Mouse (Mus musculus) kidney, embryonic 14.5 days (tissue): ENCODE measurements at regions not wholly inside any gene's neighbourhood (a gene's known extent, or its start where the extent isn't known, plus 50 kb on each side); places are given as distances from the start of the nearest gene placed in this dataset.

ENCODE experiments used
- ATAC-seq: fragments of 200-750 bp; cut with Nextera tagmentation; 2 replicates; pipeline ENCODE4 v1.8.0; 2017; ENCODE audit warnings: moderate number of reproducible peaks, mild to moderate bottlenecking, moderate TSS enrichment, moderate library complexity; ENCODE audit not compliant: low FRiP score, low TSS enrichment
- H3K27ac ChIP-seq: fragments of 300-500 bp; sonication (generic); 2 replicates; pipeline ENCODE4 v1.5.1; 2014; ENCODE audit warnings: low read depth, mild to moderate bottlenecking, low read length, moderate library complexity, mixed read lengths
- H3K27me3 ChIP-seq: fragments of 300-500 bp; sonication (generic); 2 replicates; pipeline ENCODE4 v1.6.1; 2014; ENCODE audit warnings: mild to moderate bottlenecking, low read length; ENCODE audit not compliant: control insufficient read depth, insufficient read depth
- H3K36me3 ChIP-seq: fragments of 300-500 bp; sonication (generic); 2 replicates; pipeline ENCODE4 v1.6.1; 2014; ENCODE audit warnings: low read length, mixed read lengths; ENCODE audit not compliant: control insufficient read depth, insufficient read depth
- H3K4me1 ChIP-seq: fragments of 300-500 bp; sonication (generic); 2 replicates; pipeline ENCODE4 v1.6.1; 2014; ENCODE audit warnings: low read length, mixed read lengths; ENCODE audit not compliant: control insufficient read depth, insufficient read depth
- H3K4me2 ChIP-seq: fragments of 300-500 bp; sonication (generic); replicated peaks from 2 replicates; pipeline ENCODE4 v1.6.1; 2014; ENCODE audit warnings: low read depth, mild to moderate bottlenecking, low read length
- H3K4me3 ChIP-seq: fragments of 300-500 bp; sonication (generic); 2 replicates; pipeline ENCODE4 v1.5.1; 2014; ENCODE audit warnings: mild to moderate bottlenecking, low read length
- H3K9ac ChIP-seq: fragments of 300-500 bp; sonication (generic); 2 replicates; pipeline ENCODE4 v1.6.1; 2014; ENCODE audit warnings: low read depth, mild to moderate bottlenecking, low read length, moderate library complexity
- H3K9me3 ChIP-seq: fragments of 300-500 bp; sonication (generic); 2 replicates; pipeline ENCODE4 v1.6.1; 2016; ENCODE audit warnings: low read length; ENCODE audit not compliant: control insufficient read depth
- WGBS: fragments of 180-500 bp; shearing (Covaris S2); extraction: QIAGEN DNeasy Blood & Tissue Kit; methylation state at CpG from one replicate; pipeline ENCODE4 v1.1.7; 2014; 5-methylcytosine and 5-hydroxymethylcytosine counted together

- no peak overlapping the region for H3K4me2 ChIP-seq
- no peaks in the 10 kb centered on the region; the same call in 1 of the 2 replicates for H3K27me3 ChIP-seq
- 84% methylated on average over 2 of the region's 2 CpGs for WGBS
- no peaks in the 10 kb centered on the region for H3K36me3 ChIP-seq
- H3K4me1 ChIP-seq, result no peaks in the 10 kb centered on the region
- no peak overlapping the region for H3K4me3 ChIP-seq
- no peak overlapping the region for H3K27ac ChIP-seq
- H3K9me3 ChIP-seq, result no peaks in the 10 kb centered on the region
- ATAC-seq, result no peak
- H3K9ac ChIP-seq, result no peak overlapping the region
These were observed 76.3 kb upstream of the Glrp1 start for GRCm38 (mm10) chr1:88586128-88586527.

GRCm38 (mm10) chr1:88584515-88585033 is 74.7 kb upstream of the Glrp1 start:
- no peak for ATAC-seq

DNA sequence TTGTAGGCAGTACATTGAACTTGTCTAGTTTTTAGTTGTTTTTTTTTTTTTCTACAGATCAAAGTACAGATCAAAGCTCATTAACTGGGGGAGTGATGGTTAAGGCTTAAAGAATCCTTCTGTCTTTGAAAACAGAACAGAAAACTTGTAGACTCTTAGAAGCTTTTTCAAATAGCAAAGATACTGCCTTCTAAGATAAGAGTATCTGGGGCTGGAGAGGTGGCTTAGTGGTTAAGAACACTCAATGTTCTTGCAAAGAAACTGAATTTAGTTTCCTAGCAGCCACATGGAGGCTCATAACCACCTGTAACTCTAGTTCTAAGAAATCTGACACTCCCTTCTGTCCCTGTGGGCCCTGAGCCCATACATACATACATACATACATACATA is 68.4 kb upstream of the Glrp1 start:
- Histone ChIP-seq H3K4me1 (peaks cover 2% of the 10 kb centered on the region; the same call in 1 of the 2 replicates), H3K9ac (no peak overlapping the region), H3K27ac (no peak overlapping the region), H3K27me3 (no peaks in the 10 kb centered on the region; the same call in 1 of the 2 replicates), H3K4me3 (no peak overlapping the region), H3K36me3 (no peaks in the 10 kb centered on the region), H3K9me3 (no peaks in the 10 kb centered on the region), H3K4me2 (no peak overlapping the region)
- ATAC-seq, result no peak

More at GRCm38 (mm10) chr1:88584515-88585033, 74.7 kb upstream of the Glrp1 start:
- Histone ChIP-seq H3K4me1 (no peaks in the 10 kb centered on the region), H3K9me3 (no peaks in the 10 kb centered on the region), H3K27me3 (no peaks in the 10 kb centered on the region; the same call in 1 of the 2 replicates), H3K4me3 (no peak overlapping the region), H3K4me2 (no peak overlapping the region), H3K9ac (no peak overlapping the region), H3K27ac (no peak overlapping the region), H3K36me3 (no peaks in the 10 kb centered on the region)
- 73% methylated on average over 5 of the region's 5 CpGs for WGBS

GRCm38 (mm10) chr1:88577498-88578230 is 67.8 kb upstream of the Glrp1 start:
- Histone ChIP-seq H3K4me2 (no peak overlapping the region), H3K4me3 (no peak overlapping the region), H3K9ac (no peak overlapping the region), H3K9me3 (no peaks in the 10 kb centered on the region), H3K27ac (no peak overlapping the region), H3K36me3 (no peaks in the 10 kb centered on the region), H3K27me3 (no peaks in the 10 kb centered on the region; the same call in 1 of the 2 replicates), H3K4me1 (peaks cover 2% of the 10 kb centered on the region; the same call in 1 of the 2 replicates)
- no peak for ATAC-seq
- WGBS, result 35% methylated on average over 12 of the region's 12 CpGs

DNA sequence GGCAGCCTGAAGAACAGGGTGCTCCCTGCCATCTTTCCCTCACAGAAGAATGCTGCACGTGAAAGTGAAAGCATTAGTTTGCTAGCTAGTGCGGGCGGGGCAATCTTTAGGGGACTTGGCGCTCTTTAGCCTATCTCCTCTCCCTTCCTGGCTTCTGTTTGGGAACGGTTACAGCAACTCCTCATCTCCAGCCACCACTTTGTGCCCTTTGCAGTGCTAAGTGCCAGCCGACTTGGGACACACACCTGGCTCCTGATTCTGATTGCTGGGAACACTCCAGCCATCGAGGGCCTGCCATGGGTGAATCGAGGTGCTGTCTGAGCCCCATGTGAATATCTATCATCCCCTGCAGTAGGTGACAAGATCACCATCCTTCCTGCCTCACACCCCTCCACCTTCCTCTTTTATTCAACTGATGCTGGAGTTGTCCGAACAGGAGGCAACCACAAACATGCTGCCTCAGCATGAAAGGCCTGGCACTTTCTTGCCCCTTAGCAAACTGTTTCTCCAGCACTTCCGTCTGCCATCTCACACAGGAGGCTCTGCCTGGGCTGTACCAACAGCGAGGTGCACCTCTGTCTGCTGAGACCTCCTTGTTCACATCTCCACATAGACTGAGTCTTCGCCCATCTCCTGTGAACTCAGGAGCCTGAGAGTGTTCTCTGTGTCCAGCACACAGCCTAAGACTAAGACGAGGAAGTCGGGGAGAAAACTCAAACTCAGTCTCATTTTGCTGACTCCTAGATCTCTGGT is 66.2 kb upstream of the Glrp1 start:
- WGBS, result 78% methylated on average over 14 of the region's 14 CpGs
- Histone ChIP-seq H3K9me3 (no peaks in the 10 kb centered on the region), H3K9ac (no peak overlapping the region), H3K27ac (no peak overlapping the region), H3K4me1 (peaks cover 2% of the 10 kb centered on the region; the same call in 1 of the 2 replicates), H3K4me3 (no peak overlapping the region), H3K4me2 (no peak overlapping the region), H3K27me3 (no peaks in the 10 kb centered on the region), H3K36me3 (no peaks in the 10 kb centered on the region)
- ATAC-seq, result no peak

DNA sequence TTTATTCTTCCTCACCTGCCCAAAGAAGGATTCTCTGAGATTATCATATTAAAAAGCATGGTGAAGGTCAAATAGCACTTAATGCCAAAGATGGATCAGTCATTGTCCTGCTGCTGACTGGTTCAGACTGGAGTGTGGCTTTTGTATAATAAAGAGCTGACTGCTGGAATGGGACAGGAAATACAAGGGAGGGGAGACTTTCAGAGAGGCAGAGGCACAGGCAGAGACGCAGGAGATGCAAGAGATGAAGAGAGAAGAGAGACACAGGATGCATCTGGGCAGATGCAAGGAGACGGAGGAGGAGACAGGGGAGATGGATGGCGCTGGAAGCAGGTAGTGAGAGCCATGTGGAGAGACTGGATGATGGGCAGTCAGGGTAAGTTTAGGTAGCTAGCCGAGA is 65.4 kb upstream of the Glrp1 start:
- WGBS, result 68% methylated on average over 4 of the region's 4 CpGs
- Histone ChIP-seq H3K4me1 (peaks cover 2% of the 10 kb centered on the region; the same call in 1 of the 2 replicates), H3K4me3 (no peak overlapping the region), H3K4me2 (no peak overlapping the region), H3K27ac (no peak overlapping the region), H3K36me3 (no peaks in the 10 kb centered on the region), H3K27me3 (no peaks in the 10 kb centered on the region), H3K9ac (no peak overlapping the region), H3K9me3 (no peaks in the 10 kb centered on the region)
- no peak for ATAC-seq

DNA sequence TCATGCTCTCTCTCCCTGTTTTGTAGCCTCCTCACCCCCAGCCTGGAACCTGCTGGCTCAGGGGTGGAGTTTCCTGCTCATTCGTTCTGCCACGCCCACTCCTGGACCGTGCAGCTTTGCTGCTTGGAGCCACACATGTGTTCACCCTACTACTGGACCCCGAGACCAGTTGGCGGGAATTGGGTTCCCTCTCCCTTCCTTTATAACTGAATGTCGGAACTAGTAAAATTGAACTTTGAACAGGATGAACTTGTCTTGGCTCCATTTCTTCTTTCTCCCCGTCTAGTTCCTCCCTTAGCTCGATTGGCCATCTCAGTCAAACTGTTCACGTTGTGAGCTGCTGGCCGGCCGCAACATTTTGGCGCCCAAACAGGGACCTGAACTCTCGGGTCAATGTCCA is 62.3 kb upstream of the Glrp1 start:
- Histone ChIP-seq H3K9me3 (no peaks in the 10 kb centered on the region), H3K36me3 (no peaks in the 10 kb centered on the region), H3K27ac (no peak overlapping the region), H3K27me3 (no peaks in the 10 kb centered on the region), H3K4me1 (no peaks in the 10 kb centered on the region), H3K4me3 (no peak overlapping the region), H3K9ac (no peak overlapping the region), H3K4me2 (no peak overlapping the region)
- ATAC-seq, result no peak
- WGBS, result 94% methylated on average over 13 of the region's 13 CpGs

- no peak for ATAC-seq
- no peaks in the 10 kb centered on the region for H3K36me3 ChIP-seq
- WGBS, result 83% methylated on average over 6 of the region's 6 CpGs
- no peak overlapping the region for H3K4me3 ChIP-seq
- H3K9me3 ChIP-seq, result no peaks in the 10 kb centered on the region
- H3K9ac ChIP-seq, result no peak overlapping the region
- H3K27ac ChIP-seq, result no peak overlapping the region
- no peaks in the 10 kb centered on the region for H3K4me1 ChIP-seq
- no peak overlapping the region for H3K4me2 ChIP-seq
- H3K27me3 ChIP-seq, result no peaks in the 10 kb centered on the region
These were observed 58.7 kb upstream of the Glrp1 start for GRCm38 (mm10) chr1:88568447-88569053.

GRCm38 (mm10) chr1:88567198-88567597 is 57.3 kb upstream of the Glrp1 start:
- WGBS, result 76% methylated on average over 1 of the region's 1 CpGs
- ATAC-seq, result no peak
- no peak overlapping the region for H3K27ac ChIP-seq

More at GRCm38 (mm10) chr1:88567198-88567597, 57.3 kb upstream of the Glrp1 start:
- H3K4me2 ChIP-seq, result no peak overlapping the region
- H3K36me3 ChIP-seq, result no peaks in the 10 kb centered on the region
- H3K27me3 ChIP-seq, result no peaks in the 10 kb centered on the region
- H3K4me3 ChIP-seq, result no peak overlapping the region
- no peaks in the 10 kb centered on the region for H3K9me3 ChIP-seq
- no peaks in the 10 kb centered on the region for H3K4me1 ChIP-seq
- H3K9ac ChIP-seq, result no peak overlapping the region
